ENCODE assay signal across 8 mouse cellular contexts in genomic region chr10:57486542-57487071, GRCm38 (mm10). TPM values are rescaled to one million over a fixed set of nuclear protein-coding genes. Genes with fewer than 3 reads are reported as not detected.
DNase-seq lines count a peak whose midpoint lies in the region; ATAC-seq and TF ChIP-seq lines count a peak whose summit lies in the region.

No protein-coding gene starts in this region.

- 0 out of 2 replicates have a peak, but pooled peaks cover under 1% of the 10 kb centered on the region for H3K36me3 ChIP-seq in kidney, embryonic 16.5 days (ENCODE audit: insufficient read depth, low read length)
- no peaks in the 10 kb centered on the region for H3K36me3 ChIP-seq in G1E (replicated peaks)
- no peaks in the 10 kb centered on the region for H3K36me3 ChIP-seq in heart, embryonic 15.5 days
- no peaks in the 10 kb centered on the region for H3K36me3 ChIP-seq in midbrain, embryonic 15.5 days (replicated peaks)

- no peaks in the 10 kb centered on the region for H3K27me3 ChIP-seq in kidney, embryonic 16.5 days (ENCODE audit: insufficient read depth, low read length)
- no peaks in the 10 kb centered on the region for H3K27me3 ChIP-seq in G1E (ENCODE audit: insufficient read depth, low read length)
- H3K27me3 ChIP-seq in heart, embryonic 15.5 days: no peaks in the 10 kb centered on the region
- no peaks in the 10 kb centered on the region for H3K27me3 ChIP-seq in midbrain, embryonic 15.5 days (replicated peaks)

- peak; percentile 92 for ATAC-seq in kidney, embryonic 16.5 days (ENCODE audit: low FRiP score, low TSS enrichment)
- ATAC-seq in G1E (ENCODE audit: extremely low read depth, insufficient number of reproducible peaks, low FRiP score, poor library complexity, severe bottlenecking): no peak
- peak; percentile 82 for ATAC-seq in heart, embryonic 15.5 days (replicated peaks; ENCODE audit: insufficient number of reproducible peaks, insufficient read depth, low FRiP score, low read depth)
- ATAC-seq in midbrain, embryonic 15.5 days (replicated peaks): peak; percentile 90

- H3K27ac ChIP-seq in kidney, embryonic 16.5 days (ENCODE audit: low read length): peak overlapping the region; percentile 97
- H3K27ac ChIP-seq in heart, embryonic 15.5 days: peak overlapping the region; percentile 90
- H3K27ac ChIP-seq in midbrain, embryonic 15.5 days: peak overlapping the region; percentile 98

- no peak for DNase-seq in kidney, adult 18-20 months
- DNase-seq in G1E (ENCODE audit: low spot score): peak; percentile 3
- DNase-seq in c-Kit-positive CD71-positive TER-119-negative erythroid progenitor cells, embryonic 14.5 days (ENCODE audit: low read depth): peak; percentile 24
- peak; percentile 68 for DNase-seq in liver
- no peak for DNase-seq in thymus, postnatal 14 days

- peak overlapping the region; percentile 97 for H3K9ac ChIP-seq in kidney, embryonic 16.5 days (replicated peaks; ENCODE audit: low read length)
- H3K9ac ChIP-seq in heart, embryonic 15.5 days: peak overlapping the region; percentile 97
- H3K9ac ChIP-seq in midbrain, embryonic 15.5 days: peak overlapping the region; percentile 95

- WGBS in kidney, embryonic 16.5 days: 0% methylated on average over 65 of the region's 65 CpGs
- 0% methylated on average over 62 of the region's 65 CpGs for WGBS in heart, embryonic 15.5 days
- WGBS in midbrain, embryonic 15.5 days: 0% methylated on average over 64 of the region's 65 CpGs

- H3K9me3 ChIP-seq in kidney, embryonic 16.5 days (ENCODE audit: low read length): no peaks in the 10 kb centered on the region
- no peaks in the 10 kb centered on the region for H3K9me3 ChIP-seq in G1E (replicated peaks)
- no peaks in the 10 kb centered on the region for H3K9me3 ChIP-seq in heart, embryonic 15.5 days (replicated peaks)
- H3K9me3 ChIP-seq in midbrain, embryonic 15.5 days: no peaks in the 10 kb centered on the region

- H3K4me2 ChIP-seq in kidney, embryonic 16.5 days (replicated peaks; ENCODE audit: low read depth, low read length): peak overlapping the region; percentile 73
- H3K4me2 ChIP-seq in heart, embryonic 15.5 days: peak overlapping the region; percentile 67
- peak overlapping the region; percentile 66 for H3K4me2 ChIP-seq in midbrain, embryonic 15.5 days

- TF ChIP-seq CTCF in G1E (IDR thresholded peaks at IDR 0.05; ENCODE audit: low read depth, low read length): no peak

- H3K4me3 ChIP-seq in kidney, embryonic 16.5 days (ENCODE audit: low read length): peak overlapping the region; percentile 94
- H3K4me3 ChIP-seq in G1E (ENCODE audit: low read depth, low read length): peak overlapping the region; percentile 73
- H3K4me3 ChIP-seq in heart, embryonic 15.5 days: peak overlapping the region; percentile 92
- H3K4me3 ChIP-seq in midbrain, embryonic 15.5 days: peak overlapping the region; percentile 97

- peaks cover 4% of the 10 kb centered on the region; the same call in 1 of the 2 replicates for H3K4me1 ChIP-seq in kidney, embryonic 16.5 days (ENCODE audit: insufficient read depth, low read length)
- H3K4me1 ChIP-seq in G1E (ENCODE audit: insufficient read depth, low read depth, low read length): peaks cover 3% of the 10 kb centered on the region
- peaks cover 17% of the 10 kb centered on the region for H3K4me1 ChIP-seq in heart, embryonic 15.5 days (replicated peaks)
- H3K4me1 ChIP-seq in midbrain, embryonic 15.5 days: peaks cover 30% of the 10 kb centered on the region

RNA-seq across cellular contexts. Expression of gene Hsf2, which starts 0.4 kb away (rescaled TPM):
- 22.5 and 27.6 TPM in 2 replicates for polyA plus RNA-seq in kidney, embryonic 16.5 days (2015; fragmentation: Nextera tagmentation; extraction: Ambion mirVana)
- total RNA-seq in G1E (2014; fragmentation: Nextera tagmentation) (15.2 TPM in 2 replicates), G1E (2017) (13.6 and 15.7 TPM in 2 replicates)
- 0.33 and 0.61 TPM in 2 replicates for polyA plus RNA-seq in G1E (2012)
- polyA plus RNA-seq in heart, embryonic 15.5 days (2015; fragmentation: Nextera tagmentation; extraction: Ambion mirVana): 19.9 and 24.0 TPM in 2 replicates
- polyA plus RNA-seq in midbrain, embryonic 15.5 days (2015; fragmentation: Nextera tagmentation; extraction: Ambion mirVana): 53.0 and 59.7 TPM in 2 replicates

RNA-seq across cellular contexts. Expression of gene Serinc1, which starts 45.7 kb away (rescaled TPM):
- 153 and 163 TPM in 2 replicates for polyA plus RNA-seq in kidney, embryonic 16.5 days (2015; fragmentation: Nextera tagmentation; extraction: Ambion mirVana)
- total RNA-seq in G1E (2014; fragmentation: Nextera tagmentation): 69.3 and 75.6 TPM in 2 replicates
- total RNA-seq in G1E (2017): 51.4 and 53.4 TPM in 2 replicates
- 2.6 and 3.7 TPM in 2 replicates for polyA plus RNA-seq in G1E (2012)
- 139 and 149 TPM in 2 replicates for polyA plus RNA-seq in heart, embryonic 15.5 days (2015; fragmentation: Nextera tagmentation; extraction: Ambion mirVana)
- 384 and 407 TPM in 2 replicates for polyA plus RNA-seq in midbrain, embryonic 15.5 days (2015; fragmentation: Nextera tagmentation; extraction: Ambion mirVana)

Comparison
In these comparisons a context has a peak if more than half of its experiments do, and no peak if none do; other contexts are left out.
1. DNase-seq: peak in G1E (single experiment), c-Kit-positive CD71-positive TER-119-negative erythroid progenitor cells, embryonic 14.5 days (single experiment) and liver (single experiment); none in kidney, adult 18-20 months (single experiment) and thymus, postnatal 14 days (single experiment).
2. RNA of gene Hsf2, which starts 0.4 kb away (polyA plus RNA-seq): 53.0 to 59.7 TPM in midbrain, embryonic 15.5 days, 19.9 to 24.0 TPM in heart, embryonic 15.5 days and 22.5 to 27.6 TPM in kidney, embryonic 16.5 days; 0.33 to 0.61 TPM in G1E; every median in the first group is over 10 times any median in the second.
3. RNA of gene Serinc1, which starts 45.7 kb away (polyA plus RNA-seq): 384 to 407 TPM in midbrain, embryonic 15.5 days, 153 to 163 TPM in kidney, embryonic 16.5 days and 139 to 149 TPM in heart, embryonic 15.5 days; 2.6 to 3.7 TPM in G1E; every median in the first group is over 10 times any median in the second.
4. Peak in every context shown above with its lines, with median percentiles within 50 percentile points of each other: H3K27ac ChIP-seq, H3K4me2 ChIP-seq, H3K4me3 ChIP-seq and H3K9ac ChIP-seq.